8 mouse cellular contexts compared by ENCODE assay signal in the genomic region with DNA sequence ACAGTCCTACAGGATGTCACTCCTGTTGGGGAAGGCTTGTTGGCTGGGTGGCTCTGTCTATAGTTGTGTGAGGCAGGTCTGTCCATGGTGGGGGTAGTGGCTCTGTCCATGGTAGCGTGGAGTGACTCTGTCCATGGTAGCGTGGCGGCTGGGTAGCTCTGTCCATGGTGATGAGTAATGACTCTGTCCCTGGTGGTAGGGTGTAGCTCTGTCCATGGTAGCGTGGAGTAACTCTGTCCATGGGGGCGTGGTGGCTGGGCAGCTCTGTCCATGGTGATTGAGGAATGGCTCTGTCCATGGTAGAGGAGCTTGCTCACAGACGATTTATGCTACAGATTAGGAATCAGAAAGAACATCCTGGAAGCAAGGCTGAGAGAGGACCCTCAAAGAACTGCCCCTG. TPM values are rescaled to one million over a fixed set of nuclear protein-coding genes. Genes with fewer than 3 reads are reported as not detected.
DNase-seq lines count a peak whose midpoint lies in the region; ATAC-seq and TF ChIP-seq lines count a peak whose summit lies in the region.

No protein-coding gene starts in this region.

- H3K4me3 ChIP-seq in forebrain, embryonic 11.5 days (ENCODE audit: low read depth, low read length): no peak overlapping the region
- H3K4me3 ChIP-seq in forebrain, embryonic 12.5 days (replicated peaks): no peak overlapping the region
- no peak overlapping the region for H3K4me3 ChIP-seq in midbrain, postnatal 0 days (ENCODE audit: low read depth, low read length)

- 11% methylated on average over 6 of the region's 6 CpGs for WGBS in forebrain, embryonic 11.5 days
- 8% methylated on average over 6 of the region's 6 CpGs for WGBS in forebrain, embryonic 12.5 days
- 31% methylated on average over 6 of the region's 6 CpGs for WGBS in midbrain, postnatal 0 days

- H3K4me1 ChIP-seq in forebrain, embryonic 11.5 days (replicated peaks; ENCODE audit: control insufficient read depth, insufficient read depth, low read length): 0 out of 2 replicates have a peak, but pooled peaks cover 2% of the 10 kb centered on the region
- H3K4me1 ChIP-seq in forebrain, embryonic 12.5 days: peaks cover 6% of the 10 kb centered on the region; the same call in 1 of the 2 replicates
- no peaks in the 10 kb centered on the region for H3K4me1 ChIP-seq in midbrain, postnatal 0 days (ENCODE audit: insufficient read depth, low read length)

- H3K4me2 ChIP-seq in forebrain, embryonic 11.5 days (ENCODE audit: low read depth, low read length, severe bottlenecking): no peak overlapping the region
- H3K4me2 ChIP-seq in forebrain, embryonic 12.5 days: no peak overlapping the region
- H3K4me2 ChIP-seq in midbrain, postnatal 0 days (ENCODE audit: low read depth, low read length, poor library complexity, severe bottlenecking): no peak overlapping the region

- no peaks in the 10 kb centered on the region for H3K27me3 ChIP-seq in forebrain, embryonic 11.5 days (ENCODE audit: control insufficient read depth, insufficient read depth, low read length)
- peaks cover 18% of the 10 kb centered on the region; the same call in 1 of the 2 replicates for H3K27me3 ChIP-seq in forebrain, embryonic 12.5 days
- H3K27me3 ChIP-seq in midbrain, postnatal 0 days (ENCODE audit: insufficient read depth, low read length): no peaks in the 10 kb centered on the region

- H3K36me3 ChIP-seq in forebrain, embryonic 11.5 days (ENCODE audit: control insufficient read depth, insufficient read depth, low read length): no peaks in the 10 kb centered on the region
- H3K36me3 ChIP-seq in forebrain, embryonic 12.5 days (replicated peaks): no peaks in the 10 kb centered on the region
- no peaks in the 10 kb centered on the region for H3K36me3 ChIP-seq in midbrain, postnatal 0 days (ENCODE audit: insufficient read depth, low read length)

- TF ChIP-seq POLR2A in brain, embryonic 14.5 days (IDR thresholded peaks at IDR 0.05; ENCODE audit: borderline replicate concordance, extremely low read depth, insufficient read depth, insufficient read length, poor library complexity, severe bottlenecking): no peak

- H3K9ac ChIP-seq in forebrain, embryonic 11.5 days (ENCODE audit: low read length): no peak overlapping the region
- no peak overlapping the region for H3K9ac ChIP-seq in forebrain, embryonic 12.5 days
- H3K9ac ChIP-seq in midbrain, postnatal 0 days (replicated peaks; ENCODE audit: low read length, poor library complexity, severe bottlenecking): no peak overlapping the region

- no peak overlapping the region for H3K27ac ChIP-seq in forebrain, embryonic 11.5 days (ENCODE audit: low read depth, low read length)
- H3K27ac ChIP-seq in forebrain, embryonic 12.5 days: no peak overlapping the region
- no peak overlapping the region for H3K27ac ChIP-seq in midbrain, postnatal 0 days (ENCODE audit: low read depth, low read length)

- no peaks in the 10 kb centered on the region for H3K9me3 ChIP-seq in forebrain, embryonic 11.5 days (ENCODE audit: control insufficient read depth, low read length)
- no peaks in the 10 kb centered on the region for H3K9me3 ChIP-seq in forebrain, embryonic 12.5 days
- no peaks in the 10 kb centered on the region for H3K9me3 ChIP-seq in midbrain, postnatal 0 days (ENCODE audit: low read length)

- TF ChIP-seq CTCF in brain, embryonic 14.5 days (IDR thresholded peaks at IDR 0.05; ENCODE audit: borderline replicate concordance, extremely low read depth, insufficient read depth, insufficient read length): no peak
- peak; percentile 23 for TF ChIP-seq CTCF in midbrain, postnatal 0 days (IDR thresholded peaks at IDR 0.05)

- no peak; the same call in 1 of the 2 replicates for ATAC-seq in forebrain, embryonic 11.5 days (replicated peaks; ENCODE audit: low FRiP score)
- no peak for ATAC-seq in forebrain, embryonic 12.5 days (ENCODE audit: low FRiP score)
- 0 out of 2 replicates have a peak, but pooled peaks have one; percentile 44 for ATAC-seq in midbrain, postnatal 0 days (ENCODE audit: low FRiP score)

- intact Hi-C loops in heart, postnatal 10 days (cut with DNase I): loop anchor here (10.0 kb wide), 1 partner anchor 384 kb away; no protein-coding TSS in a partner anchor

- peak; percentile 74 for DNase-seq in forebrain, embryonic 11.5 days (ENCODE audit: low spot score)
- DNase-seq in brain, embryonic 14.5 days (ENCODE audit: low read depth): peak; percentile 65
- peak; percentile 64 to 75 for DNase-seq in heart, postnatal 10 days
- peak; percentile 56 to 58 for DNase-seq in kidney, postnatal 25 days
- DNase-seq in midbrain, postnatal 0 days (ENCODE audit: low spot score): peak; percentile 59
- no peak for DNase-seq in frontal cortex, postnatal 36 days (ENCODE audit: low spot score in 2 of 2)
- no peak for DNase-seq in cerebellum, adult 18-20 months

RNA-seq across cellular contexts. Expression of gene Igsf21, which starts 12.4 kb away (rescaled TPM):
- polyA plus RNA-seq in forebrain, embryonic 11.5 days (2014; fragmentation: Nextera tagmentation; extraction: Ambion mirVana): 12.7 and 13.3 TPM in 2 replicates
- 21.7 and 22.8 TPM in 2 replicates for polyA plus RNA-seq in forebrain, embryonic 12.5 days (2016; fragmentation: Nextera tagmentation; extraction: Ambion mirVana)
- 16.1 and 36.1 TPM in 2 replicates for polyA plus RNA-seq in brain, embryonic 14.5 days (2012; rRNA removed)
- 1 to 10 TPM in 1 of 2 experiments, under 1 TPM in 1; 0.25 to 1.0 TPM for total RNA-seq in heart, postnatal 10 days (2021)
- total RNA-seq in midbrain, postnatal 0 days (2014; rRNA removed): 115 and 145 TPM in 2 replicates
- 146 TPM in 2 replicates for polyA plus RNA-seq in midbrain, postnatal 0 days (2015; fragmentation: Nextera tagmentation; extraction: Ambion mirVana)

Comparison
In these comparisons a context has a peak if more than half of its experiments do, and no peak if none do; other contexts are left out.
1. DNase-seq: peak in forebrain, embryonic 11.5 days (single experiment), brain, embryonic 14.5 days (single experiment), heart, postnatal 10 days (2 of 2), kidney, postnatal 25 days (2 of 2) and midbrain, postnatal 0 days (single experiment); none in frontal cortex, postnatal 36 days (0 of 2) and cerebellum, adult 18-20 months (0 of 2).